Mouse (Mus musculus) lung, postnatal 0 days (tissue): ENCODE measurements at regions not wholly inside any gene's neighbourhood (a gene's known extent, or its start where the extent isn't known, plus 50 kb on each side); places are given as distances from the start of the nearest gene placed in this dataset.

ENCODE experiments used
- ATAC-seq: fragments of 200-750 bp; cut with Nextera tagmentation; 2 replicates; pipeline ENCODE4 v1.8.0; 2017; ENCODE audit warnings: moderate library complexity
- DNase-seq: peaks from one replicate; pipeline ENCODE4 v3.0.0-alpha.2; 2016; ENCODE audit warnings: low spot score
- H3K27ac ChIP-seq: fragments of 300-500 bp; sonication (generic); 2 replicates; pipeline ENCODE4 v1.5.1; 2014; ENCODE audit warnings: antibody characterized with exemption, mild to moderate bottlenecking, low read length, mixed read lengths
- H3K27me3 ChIP-seq: fragments of 300-500 bp; sonication (generic); replicated peaks from 2 replicates; pipeline ENCODE4 v1.6.1; 2014; ENCODE audit warnings: low read length, mixed read lengths; ENCODE audit not compliant: insufficient read depth
- H3K36me3 ChIP-seq: fragments of 300-500 bp; sonication (generic); 2 replicates; pipeline ENCODE4 v1.6.1; 2014; ENCODE audit warnings: low read length, mixed read lengths; ENCODE audit not compliant: insufficient read depth
- H3K4me1 ChIP-seq: fragments of 300-500 bp; sonication (generic); 2 replicates; pipeline ENCODE4 v1.6.1; 2014; ENCODE audit warnings: antibody characterized with exemption, low read depth, low read length, mixed read lengths; ENCODE audit not compliant: insufficient read depth
- H3K4me2 ChIP-seq: fragments of 300-500 bp; sonication (generic); replicated peaks from 2 replicates; pipeline ENCODE4 v1.6.1; 2014; ENCODE audit warnings: low read depth, mild to moderate bottlenecking, low read length, moderate library complexity, mixed read lengths
- H3K4me3 ChIP-seq: fragments of 300-500 bp; sonication (generic); 2 replicates; pipeline ENCODE4 v1.5.1; 2014; ENCODE audit warnings: low read depth, low read length
- H3K9ac ChIP-seq: fragments of 300-500 bp; sonication (generic); replicated peaks from 2 replicates; pipeline ENCODE4 v1.6.1; 2014; ENCODE audit warnings: low read depth, mild to moderate bottlenecking
- H3K9me3 ChIP-seq: fragments of 300-500 bp; sonication (generic); 2 replicates; pipeline ENCODE4 v1.6.1; 2016; ENCODE audit warnings: low read length, mixed read lengths
- CTCF ChIP-seq: IDR thresholded peaks from 2 replicates; pipeline ENCODE4 v1.5.1; 2016; ENCODE audit warnings: antibody characterized with exemption, mild to moderate bottlenecking
- EP300 ChIP-seq: IDR thresholded peaks from 2 replicates; pipeline ENCODE4 v1.6.1; 2016; ENCODE audit warnings: antibody characterized with exemption, mild to moderate bottlenecking, control low read depth
- WGBS: fragments of 180-500 bp; shearing (Covaris S2); extraction: QIAGEN DNeasy Blood & Tissue Kit; methylation state at CpG from one replicate; pipeline ENCODE4 v1.1.7; 2014; 5-methylcytosine and 5-hydroxymethylcytosine counted together

- no peaks in the 10 kb centered on the region for H3K27me3 ChIP-seq
- no peak for ATAC-seq
- TF ChIP-seq CTCF (no peak), EP300 (no peak)
These were observed 147.5 kb upstream of the Mrps10 start for GRCm38 (mm10) chr17:47221068-47221796.

GRCm38 (mm10) chr17:47219846-47220245 lies 148.8 kb upstream of the Mrps10 start:
- 89% methylated on average over 2 of the region's 2 CpGs for WGBS

More at GRCm38 (mm10) chr17:47221068-47221796, 147.5 kb upstream of the Mrps10 start:
- 76% methylated on average over 14 of the region's 14 CpGs for WGBS
- Histone ChIP-seq H3K27ac (no peak overlapping the region), H3K36me3 (no peaks in the 10 kb centered on the region), H3K4me1 (no peaks in the 10 kb centered on the region), H3K9ac (no peak overlapping the region), H3K4me3 (no peak overlapping the region), H3K4me2 (no peak overlapping the region), H3K9me3 (no peaks in the 10 kb centered on the region)
- peak; percentile 43 for DNase-seq

DNA sequence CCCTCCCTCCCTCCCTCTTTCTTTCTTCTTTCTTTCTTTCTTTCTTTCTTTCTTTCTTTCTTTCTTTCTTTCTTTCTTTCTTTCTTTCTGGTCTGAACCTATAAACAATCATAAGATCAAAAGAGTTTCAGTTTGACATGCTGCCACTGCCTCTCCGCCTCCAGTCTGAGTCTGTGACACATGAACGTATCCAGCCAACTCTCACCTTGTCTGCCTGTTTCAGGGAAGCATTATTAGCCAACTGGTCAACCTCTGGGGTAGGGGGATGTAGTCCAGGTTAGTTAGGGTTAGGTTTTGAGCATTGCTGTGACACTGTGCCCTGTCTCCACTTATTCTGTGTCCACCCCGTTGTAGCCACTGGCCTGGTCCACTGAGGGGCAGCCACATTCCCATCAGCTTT lies 152.2 kb upstream of the Mrps10 start:
- H3K9me3 ChIP-seq = no peaks in the 10 kb centered on the region
- H3K27ac ChIP-seq = no peak overlapping the region
- no peak overlapping the region for H3K4me3 ChIP-seq
- no peak overlapping the region for H3K4me2 ChIP-seq
- H3K27me3 ChIP-seq = no peaks in the 10 kb centered on the region
- ATAC-seq (no peak), DNase-seq (no peak)
- no peak for TF ChIP-seq EP300
- no peak for TF ChIP-seq CTCF
- H3K4me1 ChIP-seq = no peaks in the 10 kb centered on the region
- WGBS = 87% methylated on average over 3 of the region's 3 CpGs
- H3K9ac ChIP-seq = no peak overlapping the region
- no peaks in the 10 kb centered on the region for H3K36me3 ChIP-seq

More at GRCm38 (mm10) chr17:47219846-47220245, 148.8 kb upstream of the Mrps10 start:
- Histone ChIP-seq H3K4me3 (no peak overlapping the region), H3K9me3 (no peaks in the 10 kb centered on the region), H3K27me3 (no peaks in the 10 kb centered on the region), H3K4me2 (no peak overlapping the region), H3K36me3 (no peaks in the 10 kb centered on the region), H3K9ac (no peak overlapping the region), H3K4me1 (no peaks in the 10 kb centered on the region), H3K27ac (no peak overlapping the region)
- no peak for ATAC-seq
- no peak for DNase-seq
- TF ChIP-seq EP300 = no peak
- no peak for TF ChIP-seq CTCF

GRCm38 (mm10) chr17:47215841-47216240 lies 152.8 kb upstream of the Mrps10 start:
- Histone ChIP-seq H3K4me2 (no peak overlapping the region), H3K27ac (no peak overlapping the region), H3K4me3 (no peak overlapping the region), H3K4me1 (no peaks in the 10 kb centered on the region), H3K9ac (no peak overlapping the region), H3K27me3 (no peaks in the 10 kb centered on the region), H3K36me3 (no peaks in the 10 kb centered on the region), H3K9me3 (no peaks in the 10 kb centered on the region)
- ATAC-seq (no peak), DNase-seq (no peak)
- WGBS = 92% methylated on average over 2 of the region's 2 CpGs
- no peak for TF ChIP-seq EP300
- no peak for TF ChIP-seq CTCF

DNA sequence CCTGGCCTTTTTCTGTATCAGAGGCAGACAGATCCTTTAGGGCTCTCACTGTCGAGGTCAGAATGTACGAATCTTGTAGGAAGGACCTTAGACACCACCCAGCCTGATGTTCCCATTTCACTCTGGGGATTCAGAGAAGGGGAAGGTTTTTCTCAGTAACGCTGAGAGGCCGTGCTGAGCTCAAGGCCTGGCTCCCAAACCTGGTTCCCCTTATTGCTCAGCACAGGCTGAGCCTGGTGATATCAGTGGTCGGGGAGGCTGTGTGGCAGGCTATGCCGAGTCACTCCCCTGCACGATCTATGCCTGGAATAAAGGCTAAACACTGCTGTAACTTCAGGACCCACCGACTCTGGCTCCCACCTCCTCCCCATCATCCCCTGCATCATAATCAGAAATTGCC lies 154.6 kb upstream of the Mrps10 start:
- no peaks in the 10 kb centered on the region for H3K9me3 ChIP-seq
- WGBS = 84% methylated on average over 8 of the region's 8 CpGs
- no peak for ATAC-seq
- H3K4me3 ChIP-seq = no peak overlapping the region
- H3K36me3 ChIP-seq = no peaks in the 10 kb centered on the region
- TF ChIP-seq CTCF (no peak), EP300 (no peak)
- H3K27me3 ChIP-seq = no peaks in the 10 kb centered on the region
- H3K27ac ChIP-seq = no peak overlapping the region
- H3K4me1 ChIP-seq = no peaks in the 10 kb centered on the region
- no peak for DNase-seq
- no peak overlapping the region for H3K4me2 ChIP-seq
- H3K9ac ChIP-seq = no peak overlapping the region

DNA sequence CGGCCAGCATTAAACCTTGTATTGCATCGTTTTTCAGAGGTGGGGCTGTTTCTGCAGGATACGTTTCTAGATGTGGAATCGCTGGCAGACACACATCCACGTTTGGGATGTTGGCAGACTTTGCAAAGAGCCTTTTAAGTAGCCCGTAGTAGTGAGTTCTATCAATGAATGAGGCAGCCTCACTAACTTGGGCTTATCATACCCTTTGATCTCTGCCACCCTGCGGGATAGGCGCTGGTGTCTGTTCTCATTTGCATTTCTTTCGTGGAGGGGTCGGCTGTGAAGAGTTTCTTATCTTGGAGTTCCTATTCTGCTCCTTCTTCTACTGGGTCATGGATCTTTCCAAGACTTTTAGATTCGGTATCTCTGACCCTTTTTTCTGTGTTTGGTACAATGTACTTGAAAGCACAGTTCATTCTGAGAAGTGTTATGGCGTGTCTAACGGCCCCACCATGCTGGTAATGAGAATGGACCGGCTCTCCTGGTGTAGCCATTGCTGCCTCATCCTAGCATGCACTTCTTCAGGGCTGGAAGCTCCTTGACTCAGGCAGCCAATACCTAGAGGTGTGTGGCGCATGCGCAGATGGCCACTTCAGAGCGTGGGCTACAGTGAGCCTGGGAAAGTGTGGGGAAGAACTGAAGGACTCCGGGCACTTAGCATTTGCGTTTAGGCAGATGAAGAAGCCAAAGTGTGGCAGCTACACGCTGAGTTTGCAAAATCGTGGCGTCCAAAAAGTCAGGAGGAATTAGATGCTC lies 158.1 kb upstream of the Mrps10 start:
- Histone ChIP-seq H3K4me2 (no peak overlapping the region), H3K27me3 (no peaks in the 10 kb centered on the region), H3K9me3 (no peaks in the 10 kb centered on the region), H3K27ac (no peak overlapping the region), H3K36me3 (no peaks in the 10 kb centered on the region), H3K4me1 (no peaks in the 10 kb centered on the region), H3K9ac (no peak overlapping the region), H3K4me3 (no peak overlapping the region)
- 67% methylated on average over 22 of the region's 22 CpGs for WGBS
- DNase-seq (no peak), ATAC-seq (no peak)
- TF ChIP-seq EP300 (no peak), CTCF (no peak)
